Mouse (Mus musculus): ENCODE measurements at regions not wholly inside any gene's neighbourhood (a gene's known extent, or its start where the extent isn't known, plus 50 kb on each side); places are given as distances from the start of the nearest gene placed in this dataset.

- Histone ChIP-seq H3K4me3 (ENCODE audit: low read depth, low read length) (no peak overlapping the region), H3K4me2 (replicated peaks; ENCODE audit: low read depth) (no peak overlapping the region), H3K36me3 (ENCODE audit: control insufficient read depth, insufficient read depth) (no peaks in the 10 kb centered on the region), H3K9ac (ENCODE audit: low read depth, low read length) (no peak overlapping the region), H3K9me3 (ENCODE audit: control insufficient read depth) (no peaks in the 10 kb centered on the region), H3K27me3 (replicated peaks; ENCODE audit: control insufficient read depth, insufficient read depth, low read length) (no peaks in the 10 kb centered on the region), H3K4me1 (replicated peaks; ENCODE audit: control insufficient read depth, insufficient read depth, low read length) (no peaks in the 10 kb centered on the region), H3K27ac (ENCODE audit: low read depth, low read length) (no peak overlapping the region)
- 62% methylated on average over 11 of the region's 11 CpGs for WGBS
- TF ChIP-seq CTCF (IDR thresholded peaks at IDR 0.05; ENCODE audit: low read depth): no peak
- ATAC-seq: no peak
Measured at GRCm38 (mm10) chr8:49006236-49006965, 162.7 kb upstream of the Tenm3 start.

GRCm38 (mm10) chr8:48981667-48982066 is 137.9 kb upstream of the Tenm3 start:
- Histone ChIP-seq H3K9me3 (ENCODE audit: control insufficient read depth) (no peaks in the 10 kb centered on the region), H3K36me3 (ENCODE audit: control insufficient read depth, insufficient read depth) (no peaks in the 10 kb centered on the region), H3K9ac (ENCODE audit: low read depth, low read length) (no peak overlapping the region), H3K27me3 (replicated peaks; ENCODE audit: control insufficient read depth, insufficient read depth, low read length) (no peaks in the 10 kb centered on the region), H3K4me3 (ENCODE audit: low read depth, low read length) (no peak overlapping the region), H3K4me1 (replicated peaks; ENCODE audit: control insufficient read depth, insufficient read depth, low read length) (no peaks in the 10 kb centered on the region), H3K4me2 (replicated peaks; ENCODE audit: low read depth) (no peak overlapping the region), H3K27ac (ENCODE audit: low read depth, low read length) (no peak overlapping the region)
- 71% methylated on average over 8 of the region's 8 CpGs for WGBS
- no peak for ATAC-seq
- no peak for TF ChIP-seq CTCF (IDR thresholded peaks at IDR 0.05; ENCODE audit: low read depth)

GRCm38 (mm10) chr8:48980755-48981154 is 137.0 kb upstream of the Tenm3 start:
- Histone ChIP-seq H3K27ac (ENCODE audit: low read depth, low read length) (no peak overlapping the region), H3K4me1 (replicated peaks; ENCODE audit: control insufficient read depth, insufficient read depth, low read length) (no peaks in the 10 kb centered on the region), H3K9ac (ENCODE audit: low read depth, low read length) (no peak overlapping the region), H3K4me2 (replicated peaks; ENCODE audit: low read depth) (no peak overlapping the region), H3K36me3 (ENCODE audit: control insufficient read depth, insufficient read depth) (no peaks in the 10 kb centered on the region), H3K9me3 (ENCODE audit: control insufficient read depth) (no peaks in the 10 kb centered on the region), H3K27me3 (replicated peaks; ENCODE audit: control insufficient read depth, insufficient read depth, low read length) (no peaks in the 10 kb centered on the region), H3K4me3 (ENCODE audit: low read depth, low read length) (no peak overlapping the region)
- TF ChIP-seq CTCF (IDR thresholded peaks at IDR 0.05; ENCODE audit: low read depth): no peak
- ATAC-seq: no peak
- 86% methylated on average over 7 of the region's 7 CpGs for WGBS

- TF ChIP-seq CTCF (IDR thresholded peaks at IDR 0.05; ENCODE audit: low read depth): no peak
- 91% methylated on average over 5 of the region's 5 CpGs for WGBS
- Histone ChIP-seq H3K27ac (ENCODE audit: low read depth, low read length) (no peak overlapping the region), H3K4me3 (ENCODE audit: low read depth, low read length) (no peak overlapping the region), H3K36me3 (ENCODE audit: control insufficient read depth, insufficient read depth) (no peaks in the 10 kb centered on the region), H3K9ac (ENCODE audit: low read depth, low read length) (no peak overlapping the region), H3K27me3 (replicated peaks; ENCODE audit: control insufficient read depth, insufficient read depth, low read length) (no peaks in the 10 kb centered on the region), H3K9me3 (ENCODE audit: control insufficient read depth) (no peaks in the 10 kb centered on the region), H3K4me1 (replicated peaks; ENCODE audit: control insufficient read depth, insufficient read depth, low read length) (no peaks in the 10 kb centered on the region), H3K4me2 (replicated peaks; ENCODE audit: low read depth) (no peak overlapping the region)
- ATAC-seq: no peak
Measured at GRCm38 (mm10) chr8:48970655-48971054, 126.9 kb upstream of the Tenm3 start.

GRCm38 (mm10) chr8:48964929-48965328 is 121.2 kb upstream of the Tenm3 start:
- Histone ChIP-seq H3K27me3 (replicated peaks; ENCODE audit: control insufficient read depth, insufficient read depth, low read length) (no peaks in the 10 kb centered on the region), H3K36me3 (ENCODE audit: control insufficient read depth, insufficient read depth) (no peaks in the 10 kb centered on the region), H3K4me2 (replicated peaks; ENCODE audit: low read depth) (no peak overlapping the region), H3K27ac (ENCODE audit: low read depth, low read length) (no peak overlapping the region), H3K9me3 (ENCODE audit: control insufficient read depth) (no peaks in the 10 kb centered on the region), H3K9ac (ENCODE audit: low read depth, low read length) (no peak overlapping the region), H3K4me1 (replicated peaks; ENCODE audit: control insufficient read depth, insufficient read depth, low read length) (no peaks in the 10 kb centered on the region), H3K4me3 (ENCODE audit: low read depth, low read length) (no peak overlapping the region)
- 74% methylated on average over 1 of the region's 1 CpGs for WGBS
- peak; percentile 66 for TF ChIP-seq CTCF (IDR thresholded peaks at IDR 0.05; ENCODE audit: low read depth)
- ATAC-seq: no peak

GRCm38 (mm10) chr8:48957614-48958013 is 113.9 kb upstream of the Tenm3 start:
- 86% methylated on average over 5 of the region's 5 CpGs for WGBS
- Histone ChIP-seq H3K27me3 (replicated peaks; ENCODE audit: control insufficient read depth, insufficient read depth, low read length) (no peaks in the 10 kb centered on the region), H3K36me3 (ENCODE audit: control insufficient read depth, insufficient read depth) (no peaks in the 10 kb centered on the region), H3K4me3 (ENCODE audit: low read depth, low read length) (no peak overlapping the region), H3K9me3 (ENCODE audit: control insufficient read depth) (no peaks in the 10 kb centered on the region), H3K4me2 (replicated peaks; ENCODE audit: low read depth) (no peak overlapping the region), H3K27ac (ENCODE audit: low read depth, low read length) (no peak overlapping the region), H3K4me1 (replicated peaks; ENCODE audit: control insufficient read depth, insufficient read depth, low read length) (no peaks in the 10 kb centered on the region), H3K9ac (ENCODE audit: low read depth, low read length) (no peak overlapping the region)
- TF ChIP-seq CTCF (IDR thresholded peaks at IDR 0.05; ENCODE audit: low read depth): no peak
- no peak for ATAC-seq
